Mouse (Mus musculus) E14TG2a.4 (cell line): ENCODE measurements around the gene Mrtfa.

Experiments used
- CTCF ChIP-seq: conservative IDR thresholded peaks from 2 replicates; pipeline ENCODE4 v1.5.1; 2014; ENCODE audit warnings: low read length
- NANOG ChIP-seq: IDR thresholded peaks from 2 replicates; pipeline ENCODE4 v1.6.1; 2014; ENCODE audit warnings: borderline replicate concordance, low read length, mixed read lengths
- POU5F1 ChIP-seq: IDR thresholded peaks from 2 replicates; pipeline ENCODE4 v1.6.1; 2014; ENCODE audit warnings: low read length, borderline replicate concordance

GRCm38 (mm10) chr15:81179523-81179922 lies 11.0 kb downstream of the Mrtfa start:
- no peak for TF ChIP-seq CTCF
- no peak for TF ChIP-seq POU5F1
- no peak for TF ChIP-seq NANOG
